Mouse (Mus musculus) MN1 (cell line): ENCODE measurements around the gene Dio3.

ENCODE experiments used
- DNase-seq: peaks from one replicate; pipeline ENCODE4 v3.0.0-alpha.2; 2016; ENCODE audit warnings: low spot score

Dio3 gene

GRCm38 (mm10) chr12:110278853-110279252 lies at the start of gene Dio3:
TSS of gene Dio3 (plus strand) at chr12:110279068.
- DNase-seq = no peak

GRCm38 (mm10) chr12:110230296-110230695 lies 48.6 kb upstream of the Dio3 start:
- no peak for DNase-seq

GRCm38 (mm10) chr12:110230767-110231166 lies 48.1 kb upstream of the Dio3 start:
- no peak for DNase-seq

- DNase-seq = no peak
Measured at GRCm38 (mm10) chr12:110231709-110232600, 46.9 kb upstream of the Dio3 start.

GRCm38 (mm10) chr12:110235908-110236307 lies 43.0 kb upstream of the Dio3 start:
- DNase-seq = no peak

- DNase-seq = no peak
Measured at GRCm38 (mm10) chr12:110237046-110237445, 41.8 kb upstream of the Dio3 start.

- no peak for DNase-seq
Measured at GRCm38 (mm10) chr12:110239358-110239757, 39.5 kb upstream of the Dio3 start.

GRCm38 (mm10) chr12:110244581-110244980 lies 34.3 kb upstream of the Dio3 start:
- DNase-seq = no peak

- DNase-seq = no peak
Measured at GRCm38 (mm10) chr12:110245461-110245860, 33.4 kb upstream of the Dio3 start.

- DNase-seq = peak; percentile 27
Measured at GRCm38 (mm10) chr12:110252163-110252575, 26.7 kb upstream of the Dio3 start.

- no peak for DNase-seq
Measured at GRCm38 (mm10) chr12:110255731-110256130, 23.1 kb upstream of the Dio3 start.

- DNase-seq = no peak
Measured at GRCm38 (mm10) chr12:110256478-110257220, 22.2 kb upstream of the Dio3 start.

GRCm38 (mm10) chr12:110268226-110268625 lies 10.6 kb upstream of the Dio3 start:
- DNase-seq = no peak

GRCm38 (mm10) chr12:110269686-110270085 lies 9.2 kb upstream of the Dio3 start:
- no peak for DNase-seq

- DNase-seq = no peak
Measured at GRCm38 (mm10) chr12:110276034-110276433, 2.8 kb upstream of the Dio3 start.

GRCm38 (mm10) chr12:110277259-110277964 lies 1.5 kb upstream of the Dio3 start:
- DNase-seq = no peak

GRCm38 (mm10) chr12:110277965-110278307 lies 932 bp upstream of the Dio3 start:
- no peak for DNase-seq

- no peak for DNase-seq
Measured at GRCm38 (mm10) chr12:110280373-110280772, 1.5 kb downstream of the Dio3 start.

- no peak for DNase-seq
Measured at GRCm38 (mm10) chr12:110283792-110284191, 4.9 kb downstream of the Dio3 start.

GRCm38 (mm10) chr12:110292816-110293215 lies 13.9 kb downstream of the Dio3 start:
- no peak for DNase-seq

GRCm38 (mm10) chr12:110294891-110295290 lies 16.0 kb downstream of the Dio3 start:
- no peak for DNase-seq

GRCm38 (mm10) chr12:110298653-110299052 lies 19.8 kb downstream of the Dio3 start:
- DNase-seq = no peak

GRCm38 (mm10) chr12:110319696-110320095 lies 40.8 kb downstream of the Dio3 start:
- no peak for DNase-seq
